Mouse (Mus musculus): ENCODE results near the gene Zfp128. TPM values are rescaled to one million over a fixed set of nuclear protein-coding genes. Genes with fewer than 3 reads are reported as not detected.
"Not testable (repeated sequence)": the region's sequence is repeated elsewhere in the genome, so short reads cannot be mapped to it uniquely, and the experiment has no call there.

The Zfp128 gene
- polyA plus RNA-seq, 1 experiment, result 10.5 TPM

DNA sequence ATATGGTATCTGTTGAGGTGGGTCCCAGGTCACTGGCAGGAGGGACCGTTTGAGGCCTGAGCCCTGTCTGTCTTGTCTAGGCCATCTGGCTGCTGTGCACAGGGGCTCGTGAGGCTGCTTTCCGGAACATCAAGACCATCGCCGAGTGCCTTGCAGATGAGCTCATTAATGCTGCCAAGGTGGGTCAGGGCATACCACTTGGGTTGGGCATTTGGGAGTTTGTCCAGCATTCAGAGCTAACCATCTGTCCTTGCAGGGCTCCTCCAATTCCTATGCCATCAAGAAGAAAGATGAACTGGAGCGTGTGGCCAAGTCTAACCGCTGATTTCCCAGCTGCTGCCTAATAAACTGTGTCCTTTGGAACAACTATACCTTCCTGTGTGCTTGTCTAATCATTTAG lies 45.3 kb downstream of the Zfp128 start:
- DNase-seq (ENCODE audit: low read depth), result no peak
- TF ChIP-seq POLR2A (IDR thresholded peaks at IDR 0.05; ENCODE audit: borderline replicate concordance, extremely low read depth, insufficient read depth, insufficient read length, poor library complexity, severe bottlenecking), result no peak
- no peak for TF ChIP-seq CTCF (IDR thresholded peaks at IDR 0.05; ENCODE audit: borderline replicate concordance, extremely low read depth, insufficient read depth, insufficient read length)

DNA sequence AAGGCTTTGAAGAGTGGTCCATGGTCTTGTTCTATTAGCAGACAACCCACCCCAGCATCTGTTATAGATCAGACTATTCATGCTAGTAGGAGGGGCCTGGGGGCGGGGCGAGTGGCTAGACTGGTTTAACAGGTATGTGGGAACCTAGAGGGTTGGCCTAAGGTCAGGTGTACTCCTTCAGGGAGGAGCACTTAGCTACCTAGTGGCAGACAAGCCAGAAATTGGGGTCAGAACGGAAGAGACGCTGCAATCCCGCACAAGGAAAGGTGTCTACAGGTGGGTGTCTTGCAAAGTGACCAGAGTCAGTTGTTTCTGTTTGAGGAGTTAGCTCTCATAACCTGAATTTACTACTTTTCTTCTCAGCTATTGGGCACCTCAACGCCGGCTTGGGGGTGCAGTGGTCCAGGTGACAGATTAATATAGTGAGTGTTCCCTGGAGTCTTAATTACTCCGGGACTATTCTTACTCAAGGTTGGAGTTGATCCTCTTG lies 46.3 kb downstream of the Zfp128 start, which contains the start of gene Rnf225:
Gene Rnf225 (plus strand): TSS at position 226 of the 490 bp plus-strand sequence.
- no peak for DNase-seq (ENCODE audit: low read depth)
- TF ChIP-seq POLR2A (IDR thresholded peaks at IDR 0.05; ENCODE audit: borderline replicate concordance, extremely low read depth, insufficient read depth, insufficient read length, poor library complexity, severe bottlenecking) (no peak), CTCF (IDR thresholded peaks at IDR 0.05; ENCODE audit: borderline replicate concordance, extremely low read depth, insufficient read depth, insufficient read length) (no peak)

DNA sequence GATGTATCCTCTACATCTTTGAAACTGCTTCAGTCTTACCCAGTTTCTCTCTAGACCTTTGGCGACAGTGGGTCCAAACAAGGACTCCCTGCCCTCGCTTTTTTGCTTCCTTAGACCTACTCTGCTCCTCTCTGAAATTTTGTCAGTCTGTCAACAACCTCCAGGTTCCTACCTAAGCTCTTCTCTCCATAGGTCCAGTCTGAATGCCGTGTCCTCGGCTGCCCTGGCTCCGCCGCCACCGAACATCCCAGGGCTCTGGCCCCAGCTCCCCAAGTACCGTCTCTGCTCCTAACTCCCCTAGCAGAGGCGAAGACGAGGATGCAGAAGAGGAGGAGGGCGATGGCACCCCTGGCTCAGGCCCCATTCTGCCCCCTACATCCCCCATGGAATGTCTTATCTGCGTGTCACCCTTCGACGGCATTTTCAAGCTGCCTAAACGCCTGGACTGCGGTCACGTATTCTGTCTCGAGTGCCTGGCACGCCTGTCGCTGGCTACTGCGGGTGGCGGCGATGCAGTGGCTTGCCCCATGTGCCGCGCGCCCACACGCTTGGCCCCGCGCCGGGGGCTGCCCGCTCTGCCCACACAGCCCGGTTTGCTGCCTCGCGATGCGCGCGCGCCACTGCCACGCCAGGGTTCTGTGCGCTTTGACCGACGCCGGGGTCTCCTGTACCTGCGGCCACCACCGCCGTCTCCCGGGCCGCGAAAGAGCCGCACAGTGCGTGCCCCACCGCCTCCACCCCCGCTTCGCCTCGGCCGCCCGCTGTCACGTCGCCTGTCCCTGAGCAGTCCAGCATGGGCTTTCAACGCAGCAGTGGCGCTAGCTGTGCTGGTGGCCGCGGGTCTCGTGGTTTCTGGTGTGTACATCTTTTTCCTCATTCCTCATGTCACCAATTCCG lies 47.0 kb downstream of the Zfp128 start:
- peak; percentile 10 for DNase-seq (ENCODE audit: low read depth)
- TF ChIP-seq POLR2A (IDR thresholded peaks at IDR 0.05; ENCODE audit: borderline replicate concordance, extremely low read depth, insufficient read depth, insufficient read length, poor library complexity, severe bottlenecking), result no peak
- no peak for TF ChIP-seq CTCF (IDR thresholded peaks at IDR 0.05; ENCODE audit: borderline replicate concordance, extremely low read depth, insufficient read depth, insufficient read length)

DNA sequence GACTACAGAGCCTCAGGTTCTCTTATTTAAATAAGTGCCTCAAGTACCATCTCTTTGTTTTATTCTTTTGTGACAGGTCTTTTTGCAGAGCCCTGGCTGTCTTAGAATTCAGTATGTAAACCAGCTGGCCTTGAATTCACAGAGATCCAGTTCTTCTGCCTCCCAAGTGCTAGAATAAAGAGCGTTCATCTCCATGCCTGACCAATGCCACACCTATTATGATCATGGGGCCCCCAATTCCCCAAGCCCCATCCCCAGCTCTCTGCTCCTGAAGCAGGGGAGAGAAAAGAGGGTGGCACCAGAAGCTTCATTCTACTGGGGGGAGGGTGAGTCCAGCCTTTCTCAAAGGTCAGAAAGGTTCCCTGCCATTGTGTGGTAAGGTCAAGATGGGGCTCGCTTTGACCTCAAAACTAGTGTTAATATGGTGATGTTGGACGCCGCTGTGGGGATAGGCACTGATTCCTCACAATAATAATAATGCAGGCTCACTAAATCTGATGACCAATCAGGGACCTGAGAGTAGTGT lies 52.7 kb downstream of the Zfp128 start:
- DNase-seq (ENCODE audit: low read depth), result no peak
- TF ChIP-seq CTCF (IDR thresholded peaks at IDR 0.05; ENCODE audit: borderline replicate concordance, extremely low read depth, insufficient read depth, insufficient read length), result no peak
- TF ChIP-seq POLR2A (IDR thresholded peaks at IDR 0.05; ENCODE audit: borderline replicate concordance, extremely low read depth, insufficient read depth, insufficient read length, poor library complexity, severe bottlenecking), result no peak

DNA sequence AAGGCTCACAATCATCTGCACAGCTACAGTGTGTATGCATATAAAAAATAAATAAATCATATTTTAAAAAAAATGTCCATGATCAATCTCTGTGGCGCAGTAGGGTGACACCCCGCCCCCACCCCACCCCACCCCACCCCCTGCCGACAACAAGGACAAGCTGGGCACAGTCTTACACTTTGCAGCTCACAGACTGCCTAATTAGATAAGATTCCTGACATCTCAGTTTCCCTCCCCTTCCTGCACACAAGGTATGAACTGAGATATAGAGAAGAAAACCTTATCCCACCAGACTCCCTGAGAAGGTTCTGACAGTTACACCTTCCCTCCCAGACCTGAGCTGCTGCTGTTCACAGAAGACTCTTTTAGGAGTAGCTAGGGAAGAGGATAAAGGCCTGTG lies 53.8 kb downstream of the Zfp128 start:
- DNase-seq (ENCODE audit: low read depth), result no peak

DNA sequence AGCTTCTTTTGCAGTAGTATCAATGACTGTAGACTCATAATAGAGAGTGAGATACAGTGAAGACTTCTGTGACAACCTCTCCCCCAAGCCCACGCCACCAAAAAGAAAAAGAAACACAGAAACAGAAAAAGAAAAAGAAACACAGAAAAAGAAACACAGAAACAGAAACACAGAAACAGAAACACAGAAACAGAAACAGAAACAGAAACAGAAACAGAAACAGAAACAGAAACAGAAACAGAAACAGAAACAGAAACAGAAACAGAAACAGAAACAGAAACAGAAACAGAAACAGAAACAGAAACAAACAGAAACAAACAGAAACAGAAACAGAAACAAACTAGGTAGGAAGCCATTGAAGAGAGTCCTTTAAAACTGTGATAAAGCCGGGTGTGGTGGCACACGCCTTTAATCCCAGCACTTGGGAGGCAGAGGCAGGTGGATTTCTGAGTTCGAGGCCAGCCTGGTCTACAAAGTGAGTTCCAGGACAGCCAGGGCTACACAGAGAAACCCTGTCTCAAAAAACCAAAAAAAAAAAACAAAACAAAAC lies 56.4 kb downstream of the Zfp128 start:
- not testable (repeated sequence) for DNase-seq (ENCODE audit: low read depth)

More for the DNA sequence above, 53.8 kb downstream of the Zfp128 start:
- TF ChIP-seq CTCF (IDR thresholded peaks at IDR 0.05; ENCODE audit: borderline replicate concordance, extremely low read depth, insufficient read depth, insufficient read length) (no peak), POLR2A (IDR thresholded peaks at IDR 0.05; ENCODE audit: borderline replicate concordance, extremely low read depth, insufficient read depth, insufficient read length, poor library complexity, severe bottlenecking) (no peak)

DNA sequence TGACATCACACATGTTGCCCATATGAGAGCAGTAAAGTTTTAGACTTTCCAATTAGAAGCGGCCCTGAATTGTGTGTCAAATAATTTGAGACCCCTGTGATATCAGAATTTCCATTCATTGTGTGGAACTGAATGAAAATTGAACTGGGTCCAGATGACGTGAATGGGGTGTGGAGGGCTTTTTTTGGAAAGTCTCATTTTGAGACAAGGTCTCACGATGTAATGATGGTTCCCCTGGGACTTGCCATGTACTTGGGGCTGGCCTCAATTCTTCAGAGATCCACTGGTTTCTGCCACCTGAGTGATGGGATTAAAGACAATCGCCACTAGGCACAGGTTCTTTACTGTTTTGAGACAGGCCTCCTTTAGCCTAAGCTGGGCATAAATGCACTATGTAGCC lies 59.6 kb downstream of the Zfp128 start:
- DNase-seq (ENCODE audit: low read depth), result no peak
- TF ChIP-seq CTCF (IDR thresholded peaks at IDR 0.05; ENCODE audit: borderline replicate concordance, extremely low read depth, insufficient read depth, insufficient read length) (no peak), POLR2A (IDR thresholded peaks at IDR 0.05; ENCODE audit: borderline replicate concordance, extremely low read depth, insufficient read depth, insufficient read length, poor library complexity, severe bottlenecking) (no peak)

Other genes starting within 250 kb of the Zfp128 start
- 0.04 TPM in 1 of 2 replicates, not detected in the other for gene Vmn2r54, start 240.9 kb upstream of the Zfp128 start, polyA plus RNA-seq (2012; rRNA removed)
- not detected in 2 replicates for gene Vmn2r55, start 196.2 kb upstream of the Zfp128 start, polyA plus RNA-seq (2012; rRNA removed)
- 0.01 TPM in 2 replicates for gene Vmn2r56, start 146.2 kb upstream of the Zfp128 start, polyA plus RNA-seq (2012; rRNA removed)
- gene Zscan18, start 77.5 kb upstream of the Zfp128 start, polyA plus RNA-seq (2012; rRNA removed), result 21.8 and 25.6 TPM in 2 replicates
- 19.1 and 22.6 TPM in 2 replicates for gene Zfp329, start 62.3 kb upstream of the Zfp128 start, polyA plus RNA-seq (2012; rRNA removed)
- 11.4 and 13.4 TPM in 2 replicates for gene Zfp110, start 46.4 kb upstream of the Zfp128 start, polyA plus RNA-seq (2012; rRNA removed)
- 14.2 and 17.8 TPM in 2 replicates for gene Zscan22, start 16.6 kb downstream of the Zfp128 start, polyA plus RNA-seq (2012; rRNA removed)
- 2,137 and 2,684 TPM in 2 replicates for gene Rps5, start 41.1 kb downstream of the Zfp128 start, polyA plus RNA-seq (2012; rRNA removed)
- gene Rnf225, start 46.2 kb downstream of the Zfp128 start, polyA plus RNA-seq (2012; rRNA removed), result 2.6 and 3.3 TPM in 2 replicates
- gene Zfp324, start 84.7 kb downstream of the Zfp128 start, polyA plus RNA-seq (2012; rRNA removed), result 14.1 and 16.1 TPM in 2 replicates
- 14.2 and 16.5 TPM in 2 replicates for gene Zfp446, start 96.7 kb downstream of the Zfp128 start, polyA plus RNA-seq (2012; rRNA removed)
- gene Slc27a5, start 117.0 kb downstream of the Zfp128 start, polyA plus RNA-seq (2012; rRNA removed), result 0.75 and 1.9 TPM in 2 replicates
- 585 and 651 TPM in 2 replicates for gene Trim28, start 117.9 kb downstream of the Zfp128 start, polyA plus RNA-seq (2012; rRNA removed)
- 54.8 and 54.9 TPM in 2 replicates for gene Zbtb45, start 128.9 kb downstream of the Zfp128 start, polyA plus RNA-seq (2012; rRNA removed)
- 166 and 170 TPM in 2 replicates for gene Chmp2a, start 153.6 kb downstream of the Zfp128 start, polyA plus RNA-seq (2012; rRNA removed)
- 373 and 391 TPM in 2 replicates for gene Ube2m, start 157.1 kb downstream of the Zfp128 start, polyA plus RNA-seq (2012; rRNA removed)
- gene Mzf1, start 173.6 kb downstream of the Zfp128 start, polyA plus RNA-seq (2012; rRNA removed), result 11.8 and 11.9 TPM in 2 replicates
- gene Vmn1r85, start 214.0 kb downstream of the Zfp128 start, polyA plus RNA-seq (2012; rRNA removed), result 0.03 and 0.07 TPM in 2 replicates
- gene Vmn1r86, start 238.7 kb downstream of the Zfp128 start, polyA plus RNA-seq (2012; rRNA removed), result 0.03 TPM in 1 of 2 replicates, not detected in the other